Mouse (Mus musculus): ENCODE data around the gene Ctsl. TPM values are rescaled to one million over a fixed set of nuclear protein-coding genes. Genes with fewer than 3 reads are reported as not detected.

Ctsl gene
- polyA plus RNA-seq, 1 experiment from 2014 or later: 203 TPM

DNA sequence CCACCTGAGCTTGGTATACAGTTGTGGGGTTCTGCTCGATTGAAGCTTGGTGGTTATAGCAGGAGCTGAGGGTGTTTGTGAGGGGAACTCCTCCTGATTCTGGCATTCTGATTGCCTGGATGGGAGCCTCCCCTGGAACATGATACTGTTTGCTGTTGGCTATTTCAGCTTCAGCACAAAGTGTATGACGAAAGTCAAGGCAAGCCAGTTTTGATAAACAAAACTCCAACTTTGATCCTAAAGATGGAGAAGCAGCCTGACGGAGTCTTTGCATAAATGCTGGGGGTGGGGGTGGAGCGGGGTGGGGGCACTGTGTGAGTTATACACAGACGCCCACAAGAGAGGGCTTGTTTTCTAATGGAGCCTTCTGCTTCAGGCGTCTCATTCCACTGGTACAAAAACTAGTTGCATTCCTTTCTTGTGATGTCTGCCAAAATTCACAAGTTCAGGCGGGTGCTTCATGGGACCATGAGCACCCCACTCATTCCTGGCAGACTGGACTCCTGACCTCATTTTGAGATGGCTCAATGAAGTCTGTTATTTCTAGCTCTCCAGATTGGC is 30.2 kb upstream of the Ctsl start:
- Histone ChIP-seq H3K9ac (no peak overlapping the region), H3K27ac (peak overlapping the region; percentile 29; the same call in 1 of the 2 replicates), H3K4me3 (no peak overlapping the region), H3K4me1 (peaks cover 4% of the 10 kb centered on the region), H3K27me3 (no peaks in the 10 kb centered on the region), H3K4me2 (peak overlapping the region; percentile 20; the same call in 1 of the 2 replicates), H3K9me3 (no peaks in the 10 kb centered on the region), H3K36me3 (no peaks in the 10 kb centered on the region)
- 23% methylated on average over 7 of the region's 7 CpGs for WGBS
- peak; percentile 59; the same call in 1 of the 2 replicates for ATAC-seq (ENCODE audit: borderline replicate concordance, extremely low read depth, low FRiP score, low TSS enrichment)

DNA sequence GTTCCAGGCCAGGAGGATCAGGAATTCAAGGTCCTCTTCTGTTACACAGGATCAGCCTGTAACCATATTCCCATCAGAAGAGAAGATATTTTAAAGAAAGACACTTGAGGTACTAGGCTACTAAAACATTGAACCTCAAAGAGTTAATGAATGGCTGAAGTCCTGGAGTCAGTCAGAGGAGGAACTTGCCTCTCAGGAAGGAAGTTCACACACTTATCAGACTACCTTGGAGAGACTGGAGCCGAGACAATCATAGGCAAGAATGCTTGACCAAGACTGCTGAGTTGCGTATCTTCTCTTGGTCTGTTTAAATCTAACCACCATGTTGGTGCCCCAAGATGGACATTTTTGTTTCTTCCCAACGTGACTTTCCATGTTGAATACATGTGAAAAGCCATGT is 29.2 kb upstream of the Ctsl start:
- Histone ChIP-seq H3K4me2 (no peak overlapping the region), H3K36me3 (no peaks in the 10 kb centered on the region), H3K27ac (no peak overlapping the region), H3K9ac (no peak overlapping the region), H3K4me1 (peaks cover 4% of the 10 kb centered on the region), H3K9me3 (no peaks in the 10 kb centered on the region), H3K4me3 (no peak overlapping the region), H3K27me3 (no peaks in the 10 kb centered on the region)
- no peak for ATAC-seq (ENCODE audit: borderline replicate concordance, extremely low read depth, low FRiP score, low TSS enrichment)
- 67% methylated on average over 3 of the region's 3 CpGs for WGBS

DNA sequence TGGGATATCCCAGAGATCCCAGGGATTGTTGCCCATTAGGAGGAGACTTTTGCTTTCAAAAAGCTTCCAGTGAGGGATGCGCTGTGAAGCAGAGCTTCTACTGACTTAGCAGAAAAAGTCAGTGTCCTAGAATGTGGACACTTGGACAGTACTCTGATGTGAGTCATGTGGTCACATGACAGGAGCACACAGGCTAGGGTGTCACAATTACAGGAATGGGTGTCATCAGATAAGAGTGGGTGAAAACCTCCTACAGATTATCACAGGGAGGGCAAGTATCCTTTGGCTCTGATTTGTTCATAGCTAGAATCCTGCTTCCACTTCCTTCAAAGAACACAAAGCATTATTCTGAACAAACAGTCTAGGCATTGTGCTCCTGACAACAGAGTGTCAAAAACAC is 27.4 kb upstream of the Ctsl start:
- no peak overlapping the region for H3K27ac ChIP-seq
- H3K4me2 ChIP-seq: no peak overlapping the region
- H3K27me3 ChIP-seq: no peaks in the 10 kb centered on the region
- no peaks in the 10 kb centered on the region for H3K36me3 ChIP-seq
- WGBS: 91% methylated on average over 1 of the region's 1 CpGs
- H3K4me3 ChIP-seq: no peak overlapping the region
- no peaks in the 10 kb centered on the region for H3K9me3 ChIP-seq
- H3K9ac ChIP-seq: no peak overlapping the region
- no peak for ATAC-seq (ENCODE audit: borderline replicate concordance, extremely low read depth, low FRiP score, low TSS enrichment)
- H3K4me1 ChIP-seq: peaks cover 4% of the 10 kb centered on the region

DNA sequence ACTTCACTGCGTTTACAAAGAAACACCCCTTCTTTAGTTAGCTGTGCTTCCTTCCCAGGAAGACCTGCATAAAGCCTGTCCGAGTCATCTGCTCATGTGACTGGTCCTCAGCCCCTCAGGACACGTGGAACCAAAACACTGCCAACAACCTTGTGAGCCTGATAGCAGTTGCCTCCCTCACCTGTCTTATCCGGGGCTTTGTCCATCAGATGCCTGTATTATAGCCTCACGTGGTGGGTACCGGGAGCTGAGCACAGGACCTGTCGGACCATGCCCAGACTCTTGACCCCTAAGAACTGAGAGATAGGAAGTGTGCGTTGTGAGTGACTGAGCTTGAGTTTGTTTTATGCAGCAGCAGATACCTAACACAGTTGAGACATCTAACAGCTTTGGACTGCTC is 26.3 kb upstream of the Ctsl start:
- H3K27me3 ChIP-seq: no peaks in the 10 kb centered on the region
- no peak overlapping the region for H3K4me3 ChIP-seq
- 50% methylated on average over 8 of the region's 8 CpGs for WGBS
- no peak overlapping the region for H3K27ac ChIP-seq
- H3K36me3 ChIP-seq: no peaks in the 10 kb centered on the region
- no peak overlapping the region for H3K9ac ChIP-seq
- no peaks in the 10 kb centered on the region for H3K9me3 ChIP-seq
- H3K4me2 ChIP-seq: no peak overlapping the region
- no peak for ATAC-seq (ENCODE audit: borderline replicate concordance, extremely low read depth, low FRiP score, low TSS enrichment)
- H3K4me1 ChIP-seq: peaks cover 4% of the 10 kb centered on the region

DNA sequence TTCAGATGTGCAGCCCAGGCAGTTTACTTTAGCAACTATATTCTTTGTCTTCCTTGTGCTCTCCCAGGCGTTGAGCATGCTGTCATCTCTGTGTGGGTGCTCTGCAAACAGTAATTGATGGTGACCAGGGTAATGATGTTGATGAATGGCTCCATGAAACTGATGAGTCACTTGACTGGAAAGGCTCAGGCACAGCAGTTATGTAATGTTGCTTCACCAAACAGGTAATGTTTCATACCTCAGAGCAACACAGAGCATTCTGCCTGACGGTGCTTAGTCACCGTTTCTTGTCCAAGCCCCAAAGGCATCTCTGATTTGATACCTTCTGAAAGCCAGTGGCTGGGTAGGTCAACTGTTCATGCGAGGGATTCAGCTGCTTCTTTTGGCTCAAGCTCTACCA is 17.7 kb upstream of the Ctsl start:
- H3K27me3 ChIP-seq: no peaks in the 10 kb centered on the region
- no peak overlapping the region for H3K4me2 ChIP-seq
- H3K9me3 ChIP-seq: no peaks in the 10 kb centered on the region
- WGBS: 71% methylated on average over 4 of the region's 4 CpGs
- no peak for ATAC-seq (ENCODE audit: borderline replicate concordance, extremely low read depth, low FRiP score, low TSS enrichment)
- no peaks in the 10 kb centered on the region for H3K4me1 ChIP-seq
- no peak overlapping the region for H3K9ac ChIP-seq
- H3K4me3 ChIP-seq: no peak overlapping the region
- no peak overlapping the region for H3K27ac ChIP-seq
- H3K36me3 ChIP-seq: no peaks in the 10 kb centered on the region

DNA sequence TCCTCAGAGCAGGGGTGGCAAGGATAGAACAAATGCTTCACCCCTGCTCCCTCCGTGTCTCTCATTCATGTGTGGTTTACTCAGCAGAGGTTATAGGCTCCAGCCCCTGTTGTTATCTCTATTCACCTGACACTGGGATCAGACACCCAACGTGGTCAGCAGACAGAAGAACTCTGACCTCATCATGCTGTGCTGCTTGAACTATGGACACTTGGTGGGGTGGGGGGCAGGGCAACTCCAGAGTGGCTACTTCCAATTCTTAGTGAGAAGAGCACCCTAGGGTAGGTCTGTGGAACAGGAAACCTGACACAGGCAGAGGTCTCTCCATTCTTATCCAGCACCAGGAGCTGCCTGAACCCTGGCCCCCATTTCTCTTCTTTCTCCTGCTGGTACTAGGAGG is 15.4 kb upstream of the Ctsl start:
- H3K27ac ChIP-seq: no peak overlapping the region
- ATAC-seq (ENCODE audit: borderline replicate concordance, extremely low read depth, low FRiP score, low TSS enrichment): no peak
- H3K9ac ChIP-seq: no peak overlapping the region
- no peak overlapping the region for H3K4me2 ChIP-seq
- H3K27me3 ChIP-seq: no peaks in the 10 kb centered on the region
- WGBS: 33% methylated on average over 2 of the region's 2 CpGs
- H3K36me3 ChIP-seq: no peaks in the 10 kb centered on the region
- H3K9me3 ChIP-seq: no peaks in the 10 kb centered on the region
- H3K4me3 ChIP-seq: no peak overlapping the region
- no peaks in the 10 kb centered on the region for H3K4me1 ChIP-seq

DNA sequence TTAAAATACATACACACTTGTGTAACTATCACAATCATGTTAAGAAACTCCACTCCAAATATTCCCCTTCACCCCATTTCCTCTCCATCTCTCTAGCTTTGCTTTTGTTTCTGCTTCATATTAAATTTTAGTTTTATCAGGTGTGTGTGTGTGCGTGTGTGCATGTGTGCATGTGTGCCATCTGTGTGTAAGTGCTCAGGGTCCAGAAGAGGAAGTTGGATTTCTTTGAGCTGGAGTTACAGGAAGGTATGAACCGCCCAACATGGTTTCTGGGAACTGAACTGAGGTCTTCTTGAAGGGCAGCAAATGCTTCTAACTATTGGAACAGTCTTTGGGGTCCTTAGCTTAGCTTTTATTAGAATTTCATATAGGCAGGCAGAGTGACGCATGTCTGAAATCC is 14.2 kb upstream of the Ctsl start:
- 79% methylated on average over 3 of the region's 3 CpGs for WGBS
- H3K9me3 ChIP-seq: no peaks in the 10 kb centered on the region
- no peaks in the 10 kb centered on the region for H3K4me1 ChIP-seq
- H3K27me3 ChIP-seq: no peaks in the 10 kb centered on the region
- no peak overlapping the region for H3K4me2 ChIP-seq
- H3K4me3 ChIP-seq: no peak overlapping the region
- no peaks in the 10 kb centered on the region for H3K36me3 ChIP-seq
- ATAC-seq (ENCODE audit: borderline replicate concordance, extremely low read depth, low FRiP score, low TSS enrichment): no peak
- no peak overlapping the region for H3K27ac ChIP-seq
- H3K9ac ChIP-seq: no peak overlapping the region

DNA sequence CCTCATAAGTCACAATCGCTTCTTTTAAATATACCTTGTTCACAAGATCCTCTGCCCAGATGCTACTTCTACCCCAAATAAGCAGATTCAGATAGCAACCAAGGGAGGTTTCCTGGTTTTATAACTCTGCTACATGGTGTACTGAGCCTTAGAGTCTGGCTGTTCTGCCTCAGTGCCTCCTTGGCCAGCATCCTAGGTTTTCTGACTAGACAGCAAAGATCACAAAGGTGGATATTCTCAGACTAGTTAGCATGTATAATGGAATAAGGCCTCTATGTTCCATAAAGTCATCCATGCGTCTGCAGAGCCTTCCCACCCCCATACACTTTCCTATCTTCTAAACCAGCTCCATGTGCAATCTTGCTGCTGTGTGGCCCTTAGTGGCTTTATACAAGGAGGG is 9.6 kb upstream of the Ctsl start:
- H3K9ac ChIP-seq: no peak overlapping the region
- ATAC-seq (ENCODE audit: borderline replicate concordance, extremely low read depth, low FRiP score, low TSS enrichment): no peak
- no peaks in the 10 kb centered on the region for H3K36me3 ChIP-seq
- H3K27ac ChIP-seq: no peak overlapping the region
- no peak overlapping the region for H3K4me2 ChIP-seq
- no peaks in the 10 kb centered on the region for H3K27me3 ChIP-seq
- no peak overlapping the region for H3K4me3 ChIP-seq
- H3K9me3 ChIP-seq: no peaks in the 10 kb centered on the region
- 87% methylated on average over 2 of the region's 2 CpGs for WGBS
- no peaks in the 10 kb centered on the region for H3K4me1 ChIP-seq

DNA sequence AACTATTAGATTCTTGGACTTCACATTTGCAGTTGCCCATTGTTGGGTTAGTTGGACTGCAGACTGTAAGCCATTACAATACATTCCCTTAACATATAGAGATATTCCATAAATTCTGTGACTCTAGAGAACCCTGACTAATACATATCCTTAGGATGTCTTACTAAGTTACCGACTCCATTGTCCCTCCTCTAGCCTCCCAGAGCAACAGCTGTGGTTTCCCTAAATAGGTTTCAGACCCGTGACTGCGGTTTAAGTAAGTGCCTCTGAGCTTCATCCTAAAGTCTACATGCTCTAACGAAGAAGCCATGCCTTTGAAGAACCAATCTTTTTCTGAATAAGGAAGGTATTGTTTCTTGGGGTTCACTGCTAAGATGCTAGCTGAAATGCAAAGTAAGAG is 7.9 kb upstream of the Ctsl start:
- Histone ChIP-seq H3K9ac (no peak overlapping the region), H3K27me3 (no peaks in the 10 kb centered on the region), H3K36me3 (no peaks in the 10 kb centered on the region), H3K4me3 (no peak overlapping the region), H3K4me2 (no peak overlapping the region), H3K9me3 (no peaks in the 10 kb centered on the region), H3K27ac (no peak overlapping the region), H3K4me1 (no peaks in the 10 kb centered on the region)
- no peak for ATAC-seq (ENCODE audit: borderline replicate concordance, extremely low read depth, low FRiP score, low TSS enrichment)
- 85% methylated on average over 4 of the region's 4 CpGs for WGBS

DNA sequence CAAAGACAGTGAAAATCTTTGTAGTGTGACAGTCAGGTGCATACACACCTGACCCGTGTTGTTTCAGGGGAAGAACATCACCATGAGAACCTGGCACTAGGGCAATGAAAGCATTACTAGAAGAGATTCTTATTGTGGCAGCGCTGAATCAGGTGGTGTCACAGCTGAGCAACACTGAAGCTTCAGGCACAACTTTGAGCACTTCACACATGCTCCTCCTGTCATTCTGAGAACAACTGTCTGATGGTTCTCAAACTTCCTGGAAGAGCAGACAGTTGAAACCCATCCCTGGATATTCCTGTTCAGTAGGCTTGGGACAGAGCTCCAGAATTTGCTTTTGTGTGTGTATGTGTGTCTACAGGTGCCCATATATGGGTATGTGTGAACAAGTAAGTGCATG is 5.8 kb upstream of the Ctsl start:
- Histone ChIP-seq H3K27ac (no peak overlapping the region), H3K4me2 (no peak overlapping the region), H3K4me1 (no peaks in the 10 kb centered on the region), H3K4me3 (no peak overlapping the region), H3K9me3 (no peaks in the 10 kb centered on the region), H3K27me3 (no peaks in the 10 kb centered on the region), H3K36me3 (no peaks in the 10 kb centered on the region), H3K9ac (no peak overlapping the region)
- ATAC-seq (ENCODE audit: borderline replicate concordance, extremely low read depth, low FRiP score, low TSS enrichment): no peak
- WGBS: 79% methylated on average over 2 of the region's 2 CpGs

DNA sequence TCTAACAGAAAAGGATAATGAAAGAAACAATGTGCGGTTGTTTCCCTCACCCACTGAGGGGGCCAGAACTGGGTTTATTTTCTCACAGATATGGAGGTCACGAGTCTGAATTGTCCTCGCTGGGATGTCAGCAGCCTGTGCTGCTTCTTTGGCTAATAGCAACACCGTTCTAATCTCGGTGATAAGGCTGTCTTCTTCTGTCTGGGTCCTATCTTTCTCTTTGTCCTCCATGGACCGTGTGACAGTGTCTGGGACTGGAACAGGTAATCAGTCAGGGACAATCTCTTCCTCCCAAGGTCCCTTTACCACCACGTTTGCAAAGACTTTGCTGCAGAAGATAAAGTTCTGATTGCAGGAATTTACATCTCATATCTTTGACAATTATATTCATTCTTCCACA is 4.5 kb upstream of the Ctsl start:
- 0 out of 2 replicates have a peak, but pooled peaks cover 3% of the 10 kb centered on the region for H3K4me1 ChIP-seq
- no peak overlapping the region for H3K27ac ChIP-seq
- no peaks in the 10 kb centered on the region for H3K27me3 ChIP-seq
- H3K9me3 ChIP-seq: no peaks in the 10 kb centered on the region
- H3K36me3 ChIP-seq: no peaks in the 10 kb centered on the region
- ATAC-seq (ENCODE audit: borderline replicate concordance, extremely low read depth, low FRiP score, low TSS enrichment): no peak
- H3K4me3 ChIP-seq: no peak overlapping the region
- no peak overlapping the region for H3K9ac ChIP-seq
- H3K4me2 ChIP-seq: no peak overlapping the region
- 30% methylated on average over 7 of the region's 7 CpGs for WGBS

DNA sequence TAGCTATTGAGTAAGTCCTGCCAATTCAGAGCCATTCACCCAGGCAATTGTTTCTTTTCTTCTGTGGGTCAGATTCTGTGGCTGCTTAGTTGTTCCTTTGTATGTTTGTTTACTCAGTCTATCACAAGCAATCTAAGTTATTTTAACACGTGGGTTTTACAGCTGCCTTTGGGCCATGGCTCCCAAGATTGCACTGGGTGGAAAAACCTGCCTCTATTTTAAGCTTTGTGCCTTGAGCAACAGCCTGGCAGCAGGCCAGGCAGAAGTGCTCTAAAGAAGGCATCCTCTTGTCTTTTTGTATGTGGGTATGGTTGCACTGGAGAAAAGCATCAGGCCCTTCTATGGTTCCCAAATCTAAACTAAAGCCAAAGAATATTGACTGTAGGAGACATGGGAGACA is 3.0 kb upstream of the Ctsl start:
- Histone ChIP-seq H3K9me3 (no peaks in the 10 kb centered on the region), H3K4me2 (no peak overlapping the region)

DNA sequence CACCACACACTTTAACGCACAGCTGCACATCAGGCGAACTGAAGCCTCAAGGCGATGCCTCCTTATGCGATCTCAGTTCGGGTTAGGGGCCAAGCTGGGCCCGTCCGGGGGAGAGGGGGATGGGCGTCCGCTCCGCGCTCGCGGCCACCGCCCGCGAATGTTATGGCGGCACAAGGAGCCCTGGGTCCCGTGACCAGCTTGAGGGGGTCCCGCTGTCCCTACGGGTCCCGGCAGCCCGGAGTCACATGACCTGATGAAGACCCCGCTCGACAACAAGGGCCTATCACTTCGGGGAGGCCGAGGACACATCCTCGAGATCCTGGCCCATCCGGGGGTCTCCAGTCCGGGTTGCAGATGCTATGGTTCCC is 901 bp downstream of the Ctsl start:
- WGBS: under 1% methylated on average over 29 of the region's 29 CpGs
- H3K9me3 ChIP-seq: no peaks in the 10 kb centered on the region
- peak overlapping the region; percentile 79 for H3K4me3 ChIP-seq

More for the DNA sequence above, 3.0 kb upstream of the Ctsl start:
- ATAC-seq (ENCODE audit: borderline replicate concordance, extremely low read depth, low FRiP score, low TSS enrichment): no peak
- WGBS: 6% methylated on average over 1 of the region's 1 CpGs
- H3K27ac ChIP-seq: no peak overlapping the region
- H3K9ac ChIP-seq: no peak overlapping the region
- no peaks in the 10 kb centered on the region for H3K36me3 ChIP-seq
- no peak overlapping the region for H3K4me3 ChIP-seq
- peaks cover 11% of the 10 kb centered on the region for H3K4me1 ChIP-seq
- H3K27me3 ChIP-seq: no peaks in the 10 kb centered on the region

More for the DNA sequence above, 901 bp downstream of the Ctsl start:
- no peaks in the 10 kb centered on the region for H3K27me3 ChIP-seq
- H3K36me3 ChIP-seq: peaks cover 30% of the 10 kb centered on the region
- H3K4me1 ChIP-seq: peaks cover 11% of the 10 kb centered on the region
- H3K27ac ChIP-seq: 0 out of 2 replicates have a peak overlapping the region, but pooled peaks have one; percentile 15
- peak overlapping the region; percentile 88 for H3K4me2 ChIP-seq
- peak; percentile 73 for ATAC-seq (ENCODE audit: borderline replicate concordance, extremely low read depth, low FRiP score, low TSS enrichment)
- H3K9ac ChIP-seq: peak overlapping the region; percentile 69
